Mouse (Mus musculus): ENCODE data around the gene Pmp22.

The Pmp22 gene

GRCm38 (mm10) chr11:63162806-63163205 lies 34.0 kb downstream of the Pmp22 start:
- no peak for DNase-seq (ENCODE audit: low read depth, low spot score)

DNA sequence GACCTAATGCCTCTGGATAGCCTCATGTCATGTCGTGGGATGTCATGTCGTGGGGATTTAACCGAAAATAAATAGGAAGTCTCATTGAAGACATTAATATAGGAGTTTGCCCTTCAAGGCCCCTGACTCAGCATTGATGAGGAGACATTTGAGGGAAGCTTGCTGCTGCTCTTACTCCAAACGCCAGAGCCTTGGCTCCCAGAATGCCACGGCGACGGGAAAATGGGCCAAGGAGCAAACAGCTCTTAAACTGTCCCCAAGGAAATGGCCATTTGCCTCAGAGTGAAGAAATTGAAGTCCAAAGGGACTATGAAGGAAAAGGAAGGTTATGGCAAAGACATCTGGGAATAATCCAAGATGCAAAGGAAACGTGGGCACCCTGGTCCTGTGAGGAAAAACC lies 34.8 kb downstream of the Pmp22 start:
- no peak for DNase-seq (ENCODE audit: low read depth, low spot score)

DNA sequence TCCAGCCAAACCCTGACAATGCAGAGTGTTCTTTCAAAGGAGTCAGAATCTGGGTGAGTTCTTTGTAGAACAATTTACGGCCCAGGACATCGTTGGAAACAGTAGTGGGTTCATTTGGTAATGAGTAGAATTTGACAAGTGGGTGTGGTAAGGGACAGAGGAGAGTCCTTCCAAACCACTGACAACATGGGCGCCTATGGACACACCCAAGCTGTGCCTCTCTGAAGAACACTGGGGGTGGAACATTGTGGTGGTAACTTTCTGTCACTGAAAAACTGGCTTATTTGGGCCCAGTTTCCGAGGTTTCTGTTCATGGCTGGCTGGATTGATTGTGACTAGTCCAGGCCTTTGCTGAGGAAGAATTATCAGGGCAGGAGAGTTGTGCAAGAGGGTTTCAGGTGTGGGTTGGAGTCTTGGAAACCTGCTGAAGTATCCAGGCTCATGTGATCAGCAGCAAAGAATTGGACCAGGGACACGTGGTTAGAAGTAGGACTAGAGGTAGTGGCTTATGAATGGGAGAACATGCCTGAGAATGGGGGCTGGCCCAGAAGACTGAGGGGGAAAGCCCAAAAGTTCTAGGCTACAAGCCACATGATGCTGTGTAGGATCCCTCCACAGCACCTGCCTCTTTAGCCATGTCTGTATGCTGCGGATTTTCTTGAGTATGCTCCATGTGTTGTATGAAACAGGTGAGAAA lies 35.4 kb downstream of the Pmp22 start:
- DNase-seq (ENCODE audit: low read depth, low spot score): no peak

DNA sequence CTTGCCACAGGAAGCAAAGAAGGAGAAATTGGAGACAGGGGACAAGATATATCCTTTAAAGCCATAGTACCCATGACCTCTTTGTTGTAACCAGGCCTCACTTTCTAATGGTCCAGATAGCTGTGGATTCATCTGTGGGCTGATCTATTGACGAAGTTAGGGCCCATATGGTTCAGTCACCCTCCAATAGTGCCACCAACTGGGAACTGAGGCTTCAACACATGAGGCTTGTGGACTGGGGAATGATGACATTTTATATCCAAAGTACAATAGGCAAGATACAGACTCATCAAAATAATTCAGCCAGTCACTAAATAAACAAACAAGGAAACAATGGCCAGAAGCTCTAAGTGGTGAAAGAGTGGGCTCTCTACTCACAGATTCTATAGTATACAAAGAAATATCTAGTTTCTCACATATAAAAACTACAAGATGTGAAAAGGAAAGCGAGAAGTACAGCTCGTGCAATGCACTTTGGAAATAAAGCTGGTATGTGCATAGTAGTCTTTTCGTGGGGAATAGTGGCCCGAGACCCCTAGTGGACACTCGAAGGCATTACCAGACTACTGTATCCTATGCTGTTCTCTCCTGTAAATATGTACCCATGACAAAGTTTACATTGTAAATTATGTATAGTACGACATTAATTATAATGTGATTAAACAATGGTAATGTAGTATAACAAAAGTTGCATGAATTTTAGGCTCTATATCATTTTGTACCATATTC lies 36.1 kb downstream of the Pmp22 start:
- peak; percentile 22 for DNase-seq (ENCODE audit: low read depth, low spot score)

DNA sequence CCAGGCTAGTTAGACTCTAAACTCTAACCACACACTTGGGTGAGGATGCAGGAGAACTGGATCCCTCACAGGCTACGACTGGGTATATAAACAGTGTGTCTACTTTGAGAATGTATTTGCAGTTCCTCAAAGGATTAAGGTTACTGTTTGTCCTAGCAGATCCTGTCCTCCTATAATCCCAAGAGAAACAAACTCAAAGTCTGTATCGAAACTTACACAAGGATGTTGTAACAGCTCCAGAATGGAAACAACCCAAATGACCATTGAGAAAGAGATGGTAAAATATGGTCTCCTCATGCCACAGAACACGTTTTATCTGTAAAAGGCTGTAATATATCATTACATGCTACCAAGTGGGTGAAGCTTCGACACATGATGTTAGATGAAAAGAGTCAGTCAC lies 39.0 kb downstream of the Pmp22 start:
- DNase-seq (ENCODE audit: low read depth, low spot score): no peak

DNA sequence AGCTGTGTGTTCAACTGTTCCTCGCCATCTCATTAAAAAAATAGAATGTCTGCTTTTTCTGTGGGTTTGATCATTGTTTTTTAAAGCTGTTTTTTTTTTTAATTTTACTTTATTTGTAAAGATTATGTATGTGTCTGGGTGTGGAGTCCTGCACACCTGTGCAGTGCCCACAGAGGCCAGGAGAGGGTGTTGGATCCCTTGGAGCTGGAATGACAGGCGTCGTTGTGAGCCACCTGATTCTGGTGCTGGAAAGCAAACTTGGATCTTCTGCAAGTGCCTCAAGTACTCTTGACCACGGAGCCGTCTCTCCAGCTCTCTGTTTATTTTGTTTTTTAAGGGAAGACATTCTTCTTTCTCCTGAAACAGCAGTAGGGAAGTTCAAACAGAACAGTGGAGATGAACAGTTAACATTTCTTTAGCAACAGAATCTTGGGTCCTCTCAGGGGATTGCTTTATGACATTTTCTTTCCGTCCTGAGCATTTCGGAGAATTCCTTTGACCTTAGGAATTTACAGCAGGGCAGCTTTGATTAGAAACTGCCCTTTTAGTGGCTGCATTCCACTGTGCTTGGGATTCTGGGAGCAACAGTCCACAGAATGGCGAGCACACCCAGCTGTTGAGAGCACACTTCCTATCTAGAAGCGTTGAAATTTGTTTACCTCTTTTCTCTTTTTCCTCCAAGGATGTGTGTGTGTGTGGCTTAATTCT lies 39.9 kb downstream of the Pmp22 start:
- DNase-seq (ENCODE audit: low read depth, low spot score): no peak

GRCm38 (mm10) chr11:63171977-63172376 lies 43.2 kb downstream of the Pmp22 start:
- DNase-seq (ENCODE audit: low read depth, low spot score): peak; percentile 80

DNA sequence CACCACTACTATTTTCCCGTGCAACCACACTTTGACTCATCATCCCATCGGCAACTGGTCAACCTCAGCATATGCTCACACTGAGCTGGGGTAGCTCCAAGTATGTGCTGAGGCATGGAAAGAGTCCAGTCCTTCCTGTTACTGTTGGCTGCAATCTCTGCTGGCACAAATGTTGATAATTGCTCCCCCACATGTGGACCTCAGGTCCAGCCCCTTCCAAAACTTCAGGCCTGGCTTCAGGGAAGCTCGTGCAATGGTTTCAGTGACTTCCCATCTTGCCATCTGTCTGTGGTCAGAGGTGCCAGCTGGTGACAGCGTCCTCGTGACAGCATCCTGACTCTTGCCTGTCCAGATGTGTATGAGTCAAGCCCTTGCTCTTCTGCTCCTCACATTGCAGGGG lies 44.8 kb downstream of the Pmp22 start:
- peak; percentile 10 for DNase-seq (ENCODE audit: low read depth, low spot score)

DNA sequence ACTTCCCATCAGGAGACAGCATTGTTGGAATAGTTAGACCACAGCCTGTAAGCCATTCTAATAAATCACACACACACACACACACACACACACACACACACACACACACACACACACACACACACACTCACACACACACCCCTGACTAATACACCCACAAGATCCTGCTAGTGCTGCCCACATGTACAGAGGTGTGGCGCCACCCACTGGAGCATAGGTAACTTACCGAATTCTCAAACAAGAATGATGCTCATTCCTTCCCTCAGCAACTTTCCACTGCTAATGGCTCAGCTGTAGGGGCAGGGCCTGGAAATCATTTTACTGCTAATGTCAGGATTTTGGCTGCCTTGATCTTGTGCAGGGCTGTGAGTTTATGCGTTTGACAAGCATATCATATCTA lies 46.5 kb downstream of the Pmp22 start:
- peak; percentile 66 for DNase-seq (ENCODE audit: low read depth, low spot score)

GRCm38 (mm10) chr11:63176416-63176815 lies 47.6 kb downstream of the Pmp22 start:
- peak; percentile 87 for DNase-seq (ENCODE audit: low read depth, low spot score)

DNA sequence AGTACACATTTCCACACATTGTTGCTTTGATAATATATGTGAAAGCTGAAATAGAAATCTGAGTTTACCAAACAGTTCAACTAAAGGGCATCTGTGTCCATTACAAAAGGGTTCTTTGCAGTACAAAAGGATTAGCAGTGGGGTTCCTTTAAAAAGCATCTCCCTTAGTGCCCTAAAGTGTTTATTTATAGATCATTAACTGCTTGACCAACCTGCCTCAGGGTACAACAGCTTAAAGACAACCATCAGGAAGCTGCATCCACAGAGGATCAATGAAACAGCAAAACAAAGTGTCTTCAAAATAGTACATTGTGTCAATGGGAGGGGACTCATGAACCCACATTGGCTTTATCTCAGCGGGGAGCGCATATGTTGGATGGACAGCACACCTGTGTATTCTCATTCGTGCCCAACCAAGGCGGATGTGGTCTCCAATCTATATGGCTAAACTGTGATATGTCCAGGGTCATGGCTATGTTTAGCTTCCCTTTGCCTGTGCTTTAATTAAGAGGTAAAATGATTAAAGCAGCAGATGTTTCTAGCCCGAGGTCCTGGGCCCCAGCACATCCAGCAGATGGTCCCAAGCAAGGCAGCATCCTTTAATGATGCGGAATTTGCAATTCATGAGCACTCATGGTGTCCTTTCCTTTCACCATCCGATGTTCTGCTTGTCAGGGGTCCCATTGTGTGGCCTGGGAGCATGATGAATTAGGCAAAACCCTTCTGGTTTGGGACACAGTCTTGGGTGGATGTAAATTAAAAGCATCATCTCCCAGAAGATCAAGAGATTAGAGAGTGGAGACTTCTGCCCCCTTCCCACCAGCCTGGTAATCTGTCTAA lies 51.7 kb downstream of the Pmp22 start:
- DNase-seq (ENCODE audit: low read depth, low spot score): no peak

GRCm38 (mm10) chr11:63188803-63189202 lies 60.0 kb downstream of the Pmp22 start:
- DNase-seq (ENCODE audit: low read depth, low spot score): no peak

DNA sequence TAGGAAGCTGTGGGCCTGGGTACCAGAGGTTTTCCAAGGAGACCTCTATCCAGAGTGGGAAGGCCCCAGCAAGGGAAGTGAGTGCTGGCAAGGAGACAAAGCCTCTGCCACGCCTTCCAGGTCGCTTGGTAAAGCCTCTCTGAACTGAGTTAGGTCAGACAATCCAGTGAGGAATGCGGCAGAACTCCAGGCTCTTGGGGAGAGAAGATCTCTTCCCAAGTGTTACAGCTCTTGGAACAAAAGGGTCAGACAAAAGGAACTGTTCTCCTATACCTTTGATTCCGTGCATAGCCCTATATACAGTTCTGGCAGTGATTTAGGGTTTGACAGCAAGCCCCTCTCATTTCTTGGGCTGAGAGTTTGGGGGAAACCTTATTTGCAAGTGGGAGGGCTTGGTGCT lies 69.3 kb downstream of the Pmp22 start:
- no peak for DNase-seq (ENCODE audit: low read depth, low spot score)

GRCm38 (mm10) chr11:63201989-63202535 lies 73.3 kb downstream of the Pmp22 start:
- no peak for DNase-seq (ENCODE audit: low read depth, low spot score)

Data from brain, adult 2 months (tissue).